Mouse (Mus musculus) embryonic facial prominence, embryonic 10.5 days (tissue): ENCODE results near the gene Cradd. TPM values are rescaled to one million over a fixed set of nuclear protein-coding genes. Genes with fewer than 3 reads are reported as not detected.

ENCODE experiments used
- polyA plus RNA-seq: library from polyadenylated mRNA; unstranded; fragments of >200 nt; fragmentation: Nextera tagmentation; extraction: Ambion mirVana; gene quantifications from 2 replicates; pipeline ENCODE4 v1.2.1, GENCODE M21; 2016

The Cradd gene
- polyA plus RNA-seq, 1 experiment from 2014 or later, result 13.5 TPM

Other genes starting within 250 kb of the Cradd start
- gene Socs2, start 93.0 kb upstream of the Cradd start, polyA plus RNA-seq, result 36.1 and 46.7 TPM in 2 replicates
- 364 and 380 TPM in 2 replicates for gene Mrpl42, start 177.8 kb upstream of the Cradd start, polyA plus RNA-seq
- gene Ube2n, start 191.0 kb upstream of the Cradd start, polyA plus RNA-seq, result 439 and 441 TPM in 2 replicates
- gene Nudt4, start 240.0 kb upstream of the Cradd start, polyA plus RNA-seq, result 79.4 and 82.9 TPM in 2 replicates